Mouse (Mus musculus): ENCODE measurements around the gene Usp3. TPM values are rescaled to one million over a fixed set of nuclear protein-coding genes. Genes with fewer than 3 reads are reported as not detected.

Usp3 gene
- polyA plus RNA-seq, 1 experiment = 89.3 TPM

DNA sequence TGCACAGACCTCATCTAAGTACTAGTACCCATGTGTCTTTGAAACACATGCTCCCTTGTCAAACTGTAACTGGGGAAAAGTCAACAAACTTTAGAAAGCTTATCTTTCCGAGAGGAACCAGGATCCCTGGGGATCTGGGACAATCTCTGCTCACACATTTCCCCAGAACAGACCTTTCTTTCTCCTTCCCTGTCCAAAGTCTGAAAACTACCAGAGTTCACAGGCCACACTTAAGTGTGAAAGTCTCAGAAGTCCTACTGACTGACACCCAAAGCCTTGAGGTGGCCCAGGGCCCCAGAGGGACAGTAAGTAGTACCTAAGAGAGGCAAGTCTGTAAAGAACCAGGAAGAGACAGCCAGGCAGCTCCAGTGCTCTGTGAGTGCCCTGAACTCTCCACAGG, 31.9 kb upstream of the Usp3 start:
- no peak for DNase-seq
- no peaks in the 10 kb centered on the region; the same call in 1 of the 2 replicates for H3K4me1 ChIP-seq (ENCODE audit: control insufficient read depth, insufficient read depth, low read length)
- TF ChIP-seq POLR2A (IDR thresholded peaks at IDR 0.05; ENCODE audit: borderline replicate concordance, insufficient read depth, low read length) (no peak), CTCF (IDR thresholded peaks at IDR 0.05; ENCODE audit: borderline replicate concordance, insufficient read depth, low read depth, low read length) (no peak)
- no peak overlapping the region for H3K4me3 ChIP-seq (replicated peaks; ENCODE audit: insufficient read depth, low read depth, low read length)
- 82% methylated on average over 1 of the region's 1 CpGs for WGBS
- no peaks in the 10 kb centered on the region for H3K27me3 ChIP-seq (ENCODE audit: control insufficient read depth, insufficient read depth, low read length)
- H3K27ac ChIP-seq (ENCODE audit: insufficient read depth, low read length) = no peak overlapping the region

DNA sequence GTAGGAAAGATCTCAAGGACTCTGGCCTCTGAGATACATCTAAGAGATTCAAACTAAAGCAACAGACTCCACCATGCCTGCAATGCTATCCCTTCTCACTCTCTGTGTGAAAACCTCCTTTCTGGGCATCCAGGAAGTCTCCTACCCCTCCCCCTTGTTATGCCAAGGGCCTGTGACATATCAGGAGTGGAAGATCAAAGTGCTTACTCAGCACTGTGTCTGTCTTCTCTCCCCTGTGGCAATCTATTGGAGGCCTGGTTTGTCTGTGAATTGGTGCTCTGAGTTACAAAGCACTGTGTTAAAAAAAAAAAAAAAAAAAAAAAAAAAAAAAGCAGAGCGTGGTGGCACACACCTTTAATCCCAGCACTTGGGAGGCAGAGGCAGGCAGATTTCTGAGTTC, 30.7 kb upstream of the Usp3 start:
- H3K4me1 ChIP-seq (ENCODE audit: control insufficient read depth, insufficient read depth, low read length) = no peaks in the 10 kb centered on the region; the same call in 1 of the 2 replicates
- WGBS = 88% methylated on average over 1 of the region's 1 CpGs
- no peak for DNase-seq
- no peaks in the 10 kb centered on the region for H3K27me3 ChIP-seq (ENCODE audit: control insufficient read depth, insufficient read depth, low read length)
- TF ChIP-seq CTCF (IDR thresholded peaks at IDR 0.05; ENCODE audit: borderline replicate concordance, insufficient read depth, low read depth, low read length) (no peak), POLR2A (IDR thresholded peaks at IDR 0.05; ENCODE audit: borderline replicate concordance, insufficient read depth, low read length) (no peak)
- no peak overlapping the region for H3K4me3 ChIP-seq (replicated peaks; ENCODE audit: insufficient read depth, low read depth, low read length)
- no peak overlapping the region for H3K27ac ChIP-seq (ENCODE audit: insufficient read depth, low read length)

DNA sequence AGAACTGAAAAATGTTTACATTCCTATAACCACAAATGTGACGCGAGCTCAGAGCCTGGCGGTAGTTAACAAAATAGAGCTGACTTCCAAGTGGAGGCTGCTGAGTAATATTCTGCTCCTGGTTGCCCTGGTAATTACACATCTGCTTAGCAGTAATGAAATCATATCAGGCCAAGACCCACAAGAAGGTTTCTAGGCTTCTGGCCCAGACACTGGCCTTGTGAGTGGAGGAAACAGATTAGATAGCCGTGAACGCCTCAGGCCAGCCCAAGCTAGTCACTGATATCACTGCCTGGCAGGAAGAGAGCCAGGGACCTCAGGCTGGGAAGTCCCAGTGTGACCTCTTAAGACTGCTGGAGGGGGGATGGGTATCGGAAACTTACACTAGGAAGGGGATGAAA, 27.6 kb upstream of the Usp3 start:
- Histone ChIP-seq H3K4me3 (replicated peaks; ENCODE audit: insufficient read depth, low read depth, low read length) (no peak overlapping the region), H3K27me3 (ENCODE audit: control insufficient read depth, insufficient read depth, low read length) (no peaks in the 10 kb centered on the region), H3K27ac (ENCODE audit: insufficient read depth, low read length) (no peak overlapping the region), H3K4me1 (ENCODE audit: control insufficient read depth, insufficient read depth, low read length) (no peaks in the 10 kb centered on the region)
- WGBS = 52% methylated on average over 6 of the region's 6 CpGs
- no peak for DNase-seq
- no peak for TF ChIP-seq CTCF (IDR thresholded peaks at IDR 0.05; ENCODE audit: borderline replicate concordance, insufficient read depth, low read depth, low read length)
- TF ChIP-seq POLR2A (IDR thresholded peaks at IDR 0.05; ENCODE audit: borderline replicate concordance, insufficient read depth, low read length) = no peak

DNA sequence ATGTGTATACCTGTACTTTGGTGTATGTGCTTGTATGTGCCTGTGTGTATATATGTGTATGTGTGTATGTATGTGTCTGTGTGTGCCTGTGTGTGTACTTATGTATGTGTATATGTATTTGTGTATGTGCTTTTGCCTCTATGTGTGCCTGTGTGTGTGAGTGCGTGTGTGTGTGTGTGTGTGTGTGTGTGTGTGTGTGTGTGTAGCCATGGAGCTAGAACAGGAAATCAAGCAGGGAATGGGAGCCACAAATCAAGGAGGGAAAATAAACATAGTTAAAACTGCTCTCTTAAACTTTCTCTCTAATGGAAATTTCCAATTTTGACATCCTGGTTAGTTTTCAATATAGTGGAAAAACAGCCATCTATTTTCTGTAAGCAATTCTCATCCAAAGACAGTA, 27.1 kb upstream of the Usp3 start:
- no peak for DNase-seq
- Histone ChIP-seq H3K27ac (ENCODE audit: insufficient read depth, low read length) (no peak overlapping the region), H3K27me3 (ENCODE audit: control insufficient read depth, insufficient read depth, low read length) (no peaks in the 10 kb centered on the region), H3K4me3 (replicated peaks; ENCODE audit: insufficient read depth, low read depth, low read length) (no peak overlapping the region), H3K4me1 (ENCODE audit: control insufficient read depth, insufficient read depth, low read length) (no peaks in the 10 kb centered on the region)
- TF ChIP-seq CTCF (IDR thresholded peaks at IDR 0.05; ENCODE audit: borderline replicate concordance, insufficient read depth, low read depth, low read length) (no peak), POLR2A (IDR thresholded peaks at IDR 0.05; ENCODE audit: borderline replicate concordance, insufficient read depth, low read length) (no peak)
- 78% methylated on average over 1 of the region's 1 CpGs for WGBS

DNA sequence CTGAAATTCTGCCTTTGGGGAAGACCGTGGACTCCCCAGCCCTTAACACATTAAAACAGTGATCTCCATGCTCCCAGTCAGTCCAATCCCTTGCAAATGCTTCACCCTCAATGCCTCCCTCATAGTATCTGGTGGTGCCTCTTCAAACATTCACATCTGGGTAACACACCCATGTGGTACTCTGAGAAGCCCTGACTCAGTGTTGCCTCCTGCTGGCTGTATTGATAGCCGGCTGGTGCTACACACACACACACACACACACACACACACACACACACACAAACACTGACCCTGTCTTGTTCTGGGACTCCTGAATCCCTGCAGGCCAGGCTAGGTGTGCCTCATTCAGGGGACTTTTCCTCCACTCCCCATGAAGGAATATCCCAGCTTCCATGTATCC, 24.9 kb upstream of the Usp3 start:
- no peak for DNase-seq
- 92% methylated on average over 2 of the region's 2 CpGs for WGBS
- TF ChIP-seq POLR2A (IDR thresholded peaks at IDR 0.05; ENCODE audit: borderline replicate concordance, insufficient read depth, low read length) (no peak), CTCF (IDR thresholded peaks at IDR 0.05; ENCODE audit: borderline replicate concordance, insufficient read depth, low read depth, low read length) (no peak)
- H3K4me3 ChIP-seq (replicated peaks; ENCODE audit: insufficient read depth, low read depth, low read length) = no peak overlapping the region
- no peak overlapping the region for H3K27ac ChIP-seq (ENCODE audit: insufficient read depth, low read length)
- no peaks in the 10 kb centered on the region for H3K4me1 ChIP-seq (ENCODE audit: control insufficient read depth, insufficient read depth, low read length)
- H3K27me3 ChIP-seq (ENCODE audit: control insufficient read depth, insufficient read depth, low read length) = no peaks in the 10 kb centered on the region

DNA sequence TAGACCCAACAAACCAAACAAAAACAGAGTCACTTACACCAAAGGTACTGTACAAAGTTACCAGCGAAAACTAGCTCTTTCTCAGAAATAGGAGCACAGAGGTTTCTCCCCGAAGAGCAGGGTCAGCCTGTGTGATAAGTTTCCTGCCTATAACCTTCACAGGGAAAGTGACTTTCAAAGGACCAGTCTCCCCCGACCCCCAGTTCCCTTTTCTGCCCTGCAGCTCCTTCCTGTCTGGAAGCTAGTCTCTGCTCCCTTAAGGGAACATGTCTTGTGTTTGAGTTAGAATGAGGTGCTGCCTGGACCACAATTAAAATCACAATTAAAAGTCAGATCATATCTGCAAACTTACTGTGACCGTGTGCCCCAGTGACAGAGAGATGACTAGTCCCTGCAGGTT, 23.9 kb upstream of the Usp3 start:
- Histone ChIP-seq H3K27me3 (ENCODE audit: control insufficient read depth, insufficient read depth, low read length) (no peaks in the 10 kb centered on the region), H3K4me1 (ENCODE audit: control insufficient read depth, insufficient read depth, low read length) (peaks cover 6% of the 10 kb centered on the region; the same call in 1 of the 2 replicates), H3K4me3 (replicated peaks; ENCODE audit: insufficient read depth, low read depth, low read length) (no peak overlapping the region), H3K27ac (ENCODE audit: insufficient read depth, low read length) (no peak overlapping the region)
- no peak for DNase-seq
- 82% methylated on average over 4 of the region's 4 CpGs for WGBS
- no peak for TF ChIP-seq CTCF (IDR thresholded peaks at IDR 0.05; ENCODE audit: borderline replicate concordance, insufficient read depth, low read depth, low read length)
- TF ChIP-seq POLR2A (IDR thresholded peaks at IDR 0.05; ENCODE audit: borderline replicate concordance, insufficient read depth, low read length) = no peak

DNA sequence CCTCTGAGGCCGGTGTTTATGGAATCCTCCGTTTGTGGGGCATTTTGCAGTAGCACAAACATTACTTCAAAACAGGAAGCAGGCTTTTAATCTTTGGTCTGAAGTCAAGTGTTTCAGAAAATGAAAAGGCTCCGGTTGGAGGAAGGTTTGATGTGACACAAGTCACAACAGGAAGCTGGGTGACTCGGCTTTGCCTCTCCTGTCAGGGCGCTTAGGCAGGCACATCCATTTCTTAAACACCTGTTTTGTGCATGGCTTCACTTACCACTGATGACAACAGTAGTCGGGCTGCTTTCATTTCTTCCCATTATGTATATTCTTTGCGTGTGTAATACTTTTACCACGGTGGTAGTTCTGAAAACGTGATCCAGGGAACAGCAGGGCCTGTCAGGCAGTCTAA, 22.2 kb upstream of the Usp3 start:
- H3K27me3 ChIP-seq (ENCODE audit: control insufficient read depth, insufficient read depth, low read length) = no peaks in the 10 kb centered on the region
- WGBS = 88% methylated on average over 9 of the region's 9 CpGs
- H3K4me1 ChIP-seq (ENCODE audit: control insufficient read depth, insufficient read depth, low read length) = peaks cover 6% of the 10 kb centered on the region; the same call in 1 of the 2 replicates
- TF ChIP-seq POLR2A (IDR thresholded peaks at IDR 0.05; ENCODE audit: borderline replicate concordance, insufficient read depth, low read length) (no peak), CTCF (IDR thresholded peaks at IDR 0.05; ENCODE audit: borderline replicate concordance, insufficient read depth, low read depth, low read length) (no peak)
- DNase-seq = no peak
- no peak overlapping the region for H3K4me3 ChIP-seq (replicated peaks; ENCODE audit: insufficient read depth, low read depth, low read length)
- no peak overlapping the region for H3K27ac ChIP-seq (ENCODE audit: insufficient read depth, low read length)

DNA sequence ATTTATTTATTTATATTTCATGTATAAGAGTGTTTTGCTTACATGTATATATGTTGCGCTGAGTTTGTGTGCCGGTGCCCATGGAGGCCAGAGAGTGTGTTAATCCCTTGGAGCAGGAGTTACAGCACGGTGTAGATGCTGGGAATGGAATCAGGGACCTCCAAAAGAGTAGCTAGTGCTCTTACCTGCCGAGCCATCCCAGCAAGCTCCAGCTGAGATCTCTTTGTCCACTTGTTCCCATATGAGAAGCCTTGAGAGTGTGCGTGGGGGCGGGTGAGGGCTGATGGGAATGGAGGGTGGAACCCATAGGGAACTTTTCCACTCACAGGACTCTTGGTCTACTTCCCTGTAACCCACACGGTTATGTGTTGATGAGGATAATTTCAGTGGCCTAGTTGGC, 21.6 kb upstream of the Usp3 start:
- no peak for DNase-seq
- TF ChIP-seq POLR2A (IDR thresholded peaks at IDR 0.05; ENCODE audit: borderline replicate concordance, insufficient read depth, low read length) (no peak), CTCF (IDR thresholded peaks at IDR 0.05; ENCODE audit: borderline replicate concordance, insufficient read depth, low read depth, low read length) (no peak)
- WGBS = 85% methylated on average over 7 of the region's 7 CpGs
- Histone ChIP-seq H3K4me3 (replicated peaks; ENCODE audit: insufficient read depth, low read depth, low read length) (no peak overlapping the region), H3K4me1 (ENCODE audit: control insufficient read depth, insufficient read depth, low read length) (peaks cover 6% of the 10 kb centered on the region; the same call in 1 of the 2 replicates), H3K27me3 (ENCODE audit: control insufficient read depth, insufficient read depth, low read length) (no peaks in the 10 kb centered on the region), H3K27ac (ENCODE audit: insufficient read depth, low read length) (no peak overlapping the region)

Data from cerebellum, adult 2 months (tissue).